Mouse (Mus musculus): ENCODE data around the gene Btbd9. TPM values are rescaled to one million over a fixed set of nuclear protein-coding genes. Genes with fewer than 3 reads are reported as not detected.

Btbd9 gene
- total RNA-seq, 1 experiment, result 28.2 TPM

DNA sequence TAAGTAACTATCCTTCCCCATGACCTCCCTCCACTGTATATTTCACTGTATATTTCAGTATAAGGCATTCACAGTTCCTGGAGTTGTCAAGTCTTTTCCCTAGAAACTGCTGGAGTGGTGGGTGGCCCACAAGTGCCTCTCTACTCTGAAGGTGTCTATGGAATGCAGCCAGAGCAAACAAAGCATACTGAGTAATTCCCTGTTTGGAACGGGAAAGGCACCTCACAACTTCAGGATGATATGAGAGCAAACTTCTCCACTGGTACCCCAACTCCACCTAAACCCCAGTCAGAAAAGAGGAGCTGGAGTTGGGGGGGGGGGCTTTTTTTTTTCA lies 25.5 kb downstream of the Btbd9 start:
- H3K4me3 ChIP-seq (ENCODE audit: insufficient read depth in 1 of 2, low read depth in 1 of 2, low read length in 2 of 2, poor library complexity in 1 of 2, severe bottlenecking in 1 of 2), result no peak overlapping the region
- H3K27ac ChIP-seq (ENCODE audit: insufficient read depth, low read depth, low read length, poor library complexity, severe bottlenecking), result no peak overlapping the region
- H3K4me1 ChIP-seq (ENCODE audit: control insufficient read depth in 2 of 2, insufficient read depth in 2 of 2, low read length in 2 of 2, poor library complexity in 1 of 2), result peaks cover 0 to 16% of the 10 kb centered on the region in 2 experiments; a peak in 1 of 4 replicates
- peaks cover 1% of the 10 kb centered on the region; the same call in 1 of the 2 replicates for H3K9me3 ChIP-seq (ENCODE audit: control insufficient read depth, insufficient read depth, low read depth, low read length)
- TF ChIP-seq ZC3H11A (IDR thresholded peaks at IDR 0.05; ENCODE audit: borderline replicate concordance, low read depth, low read length) (no peak), CHD2 (IDR thresholded peaks at IDR 0.05; ENCODE audit: low read depth, low read length) (no peak)
- DNase-seq (ENCODE audit: low read depth, low spot score), result no peak
- H3K9ac ChIP-seq (ENCODE audit: insufficient read depth, low read depth, low read length, poor library complexity, severe bottlenecking), result no peak overlapping the region
- in situ Hi-C loops (cut with MboI; ENCODE audit: low sequenced_read_pairs in 2 of 2, unreplicated experiment in 2 of 2), result no loop called here
- H3K36me3 ChIP-seq (ENCODE audit: control insufficient read depth, insufficient read depth, low read length, poor library complexity, severe bottlenecking), result no peaks in the 10 kb centered on the region

DNA sequence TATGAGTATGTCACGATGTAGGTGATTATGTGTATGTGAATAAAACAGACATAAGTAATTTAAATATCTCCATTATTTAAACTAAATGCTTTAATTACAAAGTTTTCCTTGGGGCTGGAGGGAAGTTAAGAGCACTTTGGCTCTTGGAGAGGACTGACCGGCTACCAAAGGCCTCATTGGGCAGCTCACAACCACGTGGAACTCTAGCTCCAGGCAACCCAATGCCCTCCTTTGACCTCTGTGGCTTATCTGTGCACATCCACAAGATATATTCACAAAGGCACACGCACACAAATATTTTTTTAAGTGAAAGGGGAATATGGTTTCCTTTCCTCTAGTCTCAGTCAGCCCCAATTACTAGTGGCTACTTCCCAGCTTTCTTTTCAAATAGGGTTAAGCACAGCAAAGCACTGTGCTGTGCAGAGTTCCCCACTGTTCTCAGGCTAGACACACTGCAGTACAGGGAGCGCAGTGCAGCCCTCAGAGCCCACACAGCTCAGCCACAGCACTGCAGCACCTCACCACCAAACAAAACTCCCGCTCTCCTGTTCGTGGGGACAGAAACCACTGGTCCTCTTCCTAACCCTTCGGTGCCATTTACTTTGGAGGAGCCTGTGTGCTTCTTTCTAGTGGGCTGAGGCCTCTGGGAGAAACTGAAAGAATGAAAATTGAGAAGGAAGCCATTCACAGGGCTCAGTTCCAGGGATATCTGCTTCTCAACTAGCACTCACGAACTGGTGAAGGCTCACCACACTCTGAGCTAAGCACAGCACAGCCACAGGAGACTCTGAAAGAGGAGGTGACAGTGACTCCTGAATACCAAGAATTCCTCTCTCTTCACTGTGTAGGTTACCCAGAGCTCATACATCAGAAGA lies 26.2 kb downstream of the Btbd9 start:
- no peak overlapping the region for H3K4me3 ChIP-seq (ENCODE audit: insufficient read depth in 1 of 2, low read depth in 1 of 2, low read length in 2 of 2, poor library complexity in 1 of 2, severe bottlenecking in 1 of 2)
- no peak for TF ChIP-seq ZNF384 (IDR thresholded peaks at IDR 0.05; ENCODE audit: low read depth, low read length)
- TF ChIP-seq CHD2 (IDR thresholded peaks at IDR 0.05; ENCODE audit: low read depth, low read length), result no peak
- no peak for TF ChIP-seq MAFK (IDR thresholded peaks at IDR 0.05; ENCODE audit: insufficient read depth, low read depth, low read length)
- TF ChIP-seq HCFC1 (IDR thresholded peaks at IDR 0.05; ENCODE audit: borderline replicate concordance, insufficient read depth, low read length), result no peak
- TF ChIP-seq ZC3H11A (IDR thresholded peaks at IDR 0.05; ENCODE audit: borderline replicate concordance, low read depth, low read length), result no peak
- H3K9ac ChIP-seq (ENCODE audit: insufficient read depth, low read depth, low read length, poor library complexity, severe bottlenecking), result no peak overlapping the region
- H3K36me3 ChIP-seq (ENCODE audit: control insufficient read depth, insufficient read depth, low read length, poor library complexity, severe bottlenecking), result no peaks in the 10 kb centered on the region
- in situ Hi-C loops (cut with MboI; ENCODE audit: low sequenced_read_pairs in 2 of 2, unreplicated experiment in 2 of 2), result no loop called here
- H3K9me3 ChIP-seq (ENCODE audit: control insufficient read depth, insufficient read depth, low read depth, low read length), result peaks cover 1% of the 10 kb centered on the region; the same call in 1 of the 2 replicates
- DNase-seq (ENCODE audit: low read depth, low spot score), result no peak
- H3K27ac ChIP-seq (ENCODE audit: insufficient read depth, low read depth, low read length, poor library complexity, severe bottlenecking), result no peak overlapping the region
- H3K4me1 ChIP-seq (ENCODE audit: control insufficient read depth in 2 of 2, insufficient read depth in 2 of 2, low read length in 2 of 2, poor library complexity in 1 of 2), result peaks cover 0 to 14% of the 10 kb centered on the region in 2 experiments; a peak in 1 of 4 replicates

DNA sequence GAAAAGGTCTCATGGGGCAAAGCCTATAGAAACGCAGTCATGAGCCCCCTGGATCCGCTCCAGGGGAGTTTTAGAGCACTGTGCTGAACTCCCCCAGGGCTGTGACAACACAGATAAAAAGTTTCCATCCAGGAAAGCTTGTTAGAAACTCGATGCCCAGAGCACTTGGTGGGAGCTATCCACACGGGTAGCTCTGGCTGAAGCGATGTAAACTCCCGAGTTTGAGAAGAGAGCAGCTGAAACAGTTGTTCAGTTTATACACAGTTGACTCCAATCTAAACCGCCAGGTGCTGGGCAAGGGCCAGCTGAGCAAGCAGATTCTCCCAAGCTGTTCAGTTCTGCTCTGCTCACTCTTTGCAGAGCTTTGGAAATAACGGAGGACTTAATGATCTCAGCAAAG lies 37.2 kb downstream of the Btbd9 start:
- H3K9ac ChIP-seq (ENCODE audit: insufficient read depth, low read depth, low read length, poor library complexity, severe bottlenecking), result no peak overlapping the region

DNA sequence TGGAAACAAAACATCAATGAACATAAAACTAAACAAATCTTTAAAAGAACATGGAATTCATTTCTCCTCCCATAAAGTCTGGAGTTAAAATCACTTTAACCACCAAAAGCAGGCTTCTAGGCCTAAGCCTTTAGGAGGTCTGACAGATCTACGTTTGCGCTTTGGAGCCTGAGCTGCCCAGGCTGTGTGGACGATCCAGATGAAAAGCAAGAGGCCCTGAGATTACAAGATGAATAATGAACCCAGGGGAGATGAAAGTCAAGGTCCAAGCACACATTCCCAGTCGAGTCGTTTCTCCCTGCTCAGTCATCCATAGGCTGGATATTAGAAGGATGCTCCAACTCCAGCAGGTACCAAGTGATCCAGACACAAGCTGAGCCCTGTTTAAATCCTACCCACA lies 39.6 kb downstream of the Btbd9 start:
- no peak overlapping the region for H3K4me3 ChIP-seq (ENCODE audit: insufficient read depth in 1 of 2, low read depth in 1 of 2, low read length in 2 of 2, poor library complexity in 1 of 2, severe bottlenecking in 1 of 2)
- H3K27ac ChIP-seq (ENCODE audit: insufficient read depth, low read depth, low read length, poor library complexity, severe bottlenecking), result no peak overlapping the region
- H3K4me1 ChIP-seq (ENCODE audit: control insufficient read depth in 2 of 2, insufficient read depth in 2 of 2, low read length in 2 of 2, poor library complexity in 1 of 2), result peaks cover 0 to 3% of the 10 kb centered on the region in 2 experiments; a peak in 1 of 4 replicates
- H3K9me3 ChIP-seq (ENCODE audit: control insufficient read depth, insufficient read depth, low read depth, low read length), result 0 out of 2 replicates have a peak, but pooled peaks cover 2% of the 10 kb centered on the region
- TF ChIP-seq CHD2 (IDR thresholded peaks at IDR 0.05; ENCODE audit: low read depth, low read length), result no peak
- TF ChIP-seq ZC3H11A (IDR thresholded peaks at IDR 0.05; ENCODE audit: borderline replicate concordance, low read depth, low read length), result no peak
- TF ChIP-seq ZNF384 (IDR thresholded peaks at IDR 0.05; ENCODE audit: low read depth, low read length), result no peak
- TF ChIP-seq HCFC1 (IDR thresholded peaks at IDR 0.05; ENCODE audit: borderline replicate concordance, insufficient read depth, low read length), result no peak
- no peak overlapping the region for H3K9ac ChIP-seq (ENCODE audit: insufficient read depth, low read depth, low read length, poor library complexity, severe bottlenecking)
- no peaks in the 10 kb centered on the region for H3K36me3 ChIP-seq (ENCODE audit: control insufficient read depth, insufficient read depth, low read length, poor library complexity, severe bottlenecking)
- in situ Hi-C loops (cut with MboI; ENCODE audit: low sequenced_read_pairs in 2 of 2, unreplicated experiment in 2 of 2), result no loop called here
- DNase-seq (ENCODE audit: low read depth, low spot score), result no peak

More for the DNA sequence above, 37.2 kb downstream of the Btbd9 start:
- TF ChIP-seq ZNF384 (IDR thresholded peaks at IDR 0.05; ENCODE audit: low read depth, low read length) (no peak), ZC3H11A (IDR thresholded peaks at IDR 0.05; ENCODE audit: borderline replicate concordance, low read depth, low read length) (no peak), HCFC1 (IDR thresholded peaks at IDR 0.05; ENCODE audit: borderline replicate concordance, insufficient read depth, low read length) (no peak), CHD2 (IDR thresholded peaks at IDR 0.05; ENCODE audit: low read depth, low read length) (no peak), MAFK (IDR thresholded peaks at IDR 0.05; ENCODE audit: insufficient read depth, low read depth, low read length) (no peak)
- Histone ChIP-seq H3K4me3 (ENCODE audit: insufficient read depth in 1 of 2, low read depth in 1 of 2, low read length in 2 of 2, poor library complexity in 1 of 2, severe bottlenecking in 1 of 2) (no peak overlapping the region), H3K4me1 (ENCODE audit: control insufficient read depth in 2 of 2, insufficient read depth in 2 of 2, low read length in 2 of 2, poor library complexity in 1 of 2) (peaks cover 0 to 3% of the 10 kb centered on the region in 2 experiments; a peak in 1 of 4 replicates), H3K36me3 (ENCODE audit: control insufficient read depth, insufficient read depth, low read length, poor library complexity, severe bottlenecking) (no peaks in the 10 kb centered on the region), H3K27ac (ENCODE audit: insufficient read depth, low read depth, low read length, poor library complexity, severe bottlenecking) (no peak overlapping the region), H3K9me3 (ENCODE audit: control insufficient read depth, insufficient read depth, low read depth, low read length) (no peaks in the 10 kb centered on the region)
- DNase-seq (ENCODE audit: low read depth, low spot score), result no peak
- in situ Hi-C loops (cut with MboI; ENCODE audit: low sequenced_read_pairs in 2 of 2, unreplicated experiment in 2 of 2), result no loop called here
